Mouse (Mus musculus) induced T-regulatory cell, adult 2 months (primary cell): ENCODE data around the gene Ptpn7.
"Not testable (repeated sequence)": the region's sequence is repeated elsewhere in the genome, so short reads cannot be mapped to it uniquely, and the experiment has no call there.

Experiments used
- DNase-seq: peaks from one replicate; pipeline ENCODE4 v3.0.0-alpha.2; 2012; ENCODE audit warnings: low read depth

The Ptpn7 gene

DNA sequence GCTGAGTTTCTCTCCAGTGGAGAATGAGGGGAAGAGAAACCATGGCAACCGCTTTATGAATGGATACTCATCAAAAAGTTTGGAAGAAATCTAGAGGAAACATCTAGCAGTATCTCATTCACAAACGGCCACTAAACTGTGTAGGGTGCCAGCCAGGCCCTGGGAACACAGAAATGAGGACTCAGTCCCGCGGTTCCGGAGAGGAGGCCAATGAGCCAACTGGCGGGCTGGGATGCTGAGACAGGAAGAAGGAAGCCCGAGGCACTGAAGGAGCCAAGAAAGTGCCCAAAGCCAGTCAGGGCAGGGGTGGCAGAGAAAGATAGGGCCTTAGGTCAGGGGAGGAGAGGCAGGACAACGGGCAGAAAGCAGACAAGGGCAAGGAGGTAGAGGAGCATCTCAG is 53.9 kb downstream of the Ptpn7 start:
- no peak for DNase-seq

DNA sequence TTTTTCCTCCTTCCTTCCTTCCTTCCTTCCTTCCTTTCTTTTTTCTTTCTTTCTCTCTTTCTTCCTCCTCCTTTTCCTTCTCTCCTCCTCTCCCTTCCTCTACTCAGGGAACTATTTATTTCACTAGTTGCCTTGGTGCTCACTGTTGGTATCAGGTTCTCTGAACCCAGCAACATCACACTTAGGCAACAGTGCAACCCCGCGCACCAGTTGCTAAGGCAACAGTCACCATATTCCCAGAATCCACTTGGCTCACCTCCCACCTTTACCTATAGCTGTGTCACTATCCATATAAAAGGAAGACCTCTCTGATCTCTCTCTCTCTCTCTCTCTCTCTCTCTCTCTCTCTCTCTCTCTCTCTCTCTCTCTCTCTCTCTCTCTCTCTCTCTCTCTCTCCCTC is 54.5 kb downstream of the Ptpn7 start:
- not testable (repeated sequence) for DNase-seq

DNA sequence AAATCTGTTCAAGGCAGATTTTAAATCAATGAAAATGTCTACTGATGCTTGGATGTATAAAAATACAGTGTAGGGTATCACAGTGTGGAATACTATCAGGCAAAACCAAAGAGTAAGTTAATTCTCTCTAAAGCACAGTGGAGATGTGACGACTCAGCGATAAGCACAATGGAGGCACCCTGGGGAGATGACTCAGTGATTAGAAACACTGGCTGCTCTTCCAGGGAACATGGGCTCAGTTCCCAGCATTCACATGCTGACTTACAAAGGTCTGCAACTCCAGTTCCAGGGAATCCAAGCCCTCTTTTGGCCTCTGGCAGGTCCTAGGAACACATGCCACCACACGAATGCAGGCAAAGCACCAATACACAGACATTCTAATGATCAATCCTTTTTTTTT is 55.7 kb downstream of the Ptpn7 start:
- no peak for DNase-seq

DNA sequence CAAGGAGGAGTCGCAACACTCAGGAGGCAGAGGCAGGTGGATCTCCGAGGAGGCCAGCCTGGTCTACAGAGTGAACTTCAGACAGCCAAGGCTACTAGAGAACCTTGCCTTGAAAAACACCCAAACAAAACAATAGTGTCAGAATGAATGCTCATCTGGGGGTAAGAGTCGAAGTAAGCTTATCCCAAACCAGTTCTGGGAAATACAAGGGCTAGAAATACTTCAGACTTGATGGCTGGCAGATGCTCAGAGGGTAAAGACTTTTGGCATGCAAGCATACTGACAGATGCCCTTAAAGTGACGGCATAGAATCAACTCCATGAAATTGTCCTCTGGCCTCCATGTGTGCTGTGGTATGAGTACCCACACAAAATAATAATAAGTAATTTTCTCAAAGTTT is 56.7 kb downstream of the Ptpn7 start:
- no peak for DNase-seq

DNA sequence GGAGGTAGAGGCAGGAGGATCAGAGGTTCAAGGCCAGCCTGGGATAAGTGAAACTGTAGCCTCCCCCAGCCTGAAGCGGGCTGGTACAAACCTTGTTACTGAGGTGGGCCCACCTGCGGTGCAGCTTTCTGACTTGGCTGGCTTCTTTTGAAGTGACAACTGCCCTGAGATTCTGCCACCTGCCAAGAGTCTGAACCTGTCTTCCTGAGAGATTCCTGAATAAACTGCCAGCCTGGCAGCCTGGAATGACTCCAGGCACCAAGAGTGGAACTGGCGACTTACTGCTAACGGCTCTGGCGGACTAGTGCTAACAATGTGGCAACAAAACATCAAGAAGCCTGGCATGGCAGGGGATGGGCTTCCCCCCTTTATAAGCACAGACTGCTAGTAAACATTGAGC is 61.8 kb downstream of the Ptpn7 start:
- DNase-seq = not testable (repeated sequence)
